Mouse (Mus musculus): Measurements from ENCODE around the gene Stat3. TPM values are rescaled to one million over a fixed set of nuclear protein-coding genes. Genes with fewer than 3 reads are reported as not detected.

Gene Stat3
- polyA plus RNA-seq (2014; fragmentation: Nextera tagmentation; extraction: Ambion mirVana), result 33.8 and 36.5 TPM in 2 replicates

GRCm38 (mm10) chr11:100939512-100940151, at the start of gene Stat3:
TSS of gene Stat3 (minus strand) at chr11:100939540.
- H3K27me3 ChIP-seq (ENCODE audit: insufficient read depth, low read length), result no peaks in the 10 kb centered on the region
- no peaks in the 10 kb centered on the region for H3K9me3 ChIP-seq (ENCODE audit: low read depth, low read length)
- H3K4me3 ChIP-seq (ENCODE audit: low read depth, low read length), result peak within 1 kb of the TSS; percentile 97
- WGBS, result under 1% methylated on average over 29 of the region's 29 CpGs
- ATAC-seq (ENCODE audit: insufficient read depth) (peak; percentile 100), DNase-seq (peak; percentile 100)
- H3K4me2 ChIP-seq, result peak within 1 kb of the TSS; percentile 77
- H3K9ac ChIP-seq, result peak within 1 kb of the TSS; percentile 84
- H3K27ac ChIP-seq (ENCODE audit: low read depth), result peak within 1 kb of the TSS; percentile 88
- H3K36me3 ChIP-seq (ENCODE audit: insufficient read depth), result no peaks in the 10 kb centered on the region
- TF ChIP-seq CTCF (IDR thresholded peaks at IDR 0.05; ENCODE audit: low read depth), result no peak
- no peaks in the 10 kb centered on the region for H3K4me1 ChIP-seq (ENCODE audit: insufficient read depth)

GRCm38 (mm10) chr11:100988674-100989073, 49.3 kb upstream of the Stat3 start:
- WGBS, result 79% methylated on average over 3 of the region's 3 CpGs
- no peak for TF ChIP-seq CTCF (IDR thresholded peaks at IDR 0.05; ENCODE audit: low read depth)
- Histone ChIP-seq H3K9ac (no peak overlapping the region), H3K4me3 (ENCODE audit: low read depth, low read length) (no peak overlapping the region), H3K27ac (ENCODE audit: low read depth) (no peak overlapping the region), H3K4me2 (no peak overlapping the region), H3K4me1 (ENCODE audit: insufficient read depth) (peaks cover 1% of the 10 kb centered on the region; the same call in 1 of the 2 replicates), H3K36me3 (ENCODE audit: insufficient read depth) (no peaks in the 10 kb centered on the region), H3K9me3 (ENCODE audit: low read depth, low read length) (no peaks in the 10 kb centered on the region), H3K27me3 (ENCODE audit: insufficient read depth, low read length) (no peaks in the 10 kb centered on the region)
- no peak for ATAC-seq (ENCODE audit: insufficient read depth)
- DNase-seq, result no peak

GRCm38 (mm10) chr11:100985607-100986006, 46.3 kb upstream of the Stat3 start:
- Histone ChIP-seq H3K4me1 (ENCODE audit: insufficient read depth) (peaks cover 2% of the 10 kb centered on the region; the same call in 1 of the 2 replicates), H3K27ac (ENCODE audit: low read depth) (no peak overlapping the region), H3K9ac (no peak overlapping the region), H3K4me2 (no peak overlapping the region), H3K9me3 (ENCODE audit: low read depth, low read length) (no peaks in the 10 kb centered on the region), H3K27me3 (ENCODE audit: insufficient read depth, low read length) (no peaks in the 10 kb centered on the region; the same call in 1 of the 2 replicates), H3K4me3 (ENCODE audit: low read depth, low read length) (no peak overlapping the region), H3K36me3 (ENCODE audit: insufficient read depth) (no peaks in the 10 kb centered on the region)
- ATAC-seq (ENCODE audit: insufficient read depth), result no peak
- peak; percentile 38 for TF ChIP-seq CTCF (IDR thresholded peaks at IDR 0.05; ENCODE audit: low read depth)
- 51% methylated on average over 3 of the region's 3 CpGs for WGBS
- DNase-seq, result no peak

GRCm38 (mm10) chr11:100983778-100984131, 44.4 kb upstream of the Stat3 start:
- 50% methylated on average over 7 of the region's 7 CpGs for WGBS
- Histone ChIP-seq H3K4me1 (ENCODE audit: insufficient read depth) (peaks cover 2% of the 10 kb centered on the region; the same call in 1 of the 2 replicates), H3K27ac (ENCODE audit: low read depth) (no peak overlapping the region), H3K4me2 (peak overlapping the region; percentile 66), H3K4me3 (ENCODE audit: low read depth, low read length) (no peak overlapping the region), H3K9ac (no peak overlapping the region), H3K27me3 (ENCODE audit: insufficient read depth, low read length) (no peaks in the 10 kb centered on the region; the same call in 1 of the 2 replicates), H3K36me3 (ENCODE audit: insufficient read depth) (no peaks in the 10 kb centered on the region), H3K9me3 (ENCODE audit: low read depth, low read length) (no peaks in the 10 kb centered on the region)
- TF ChIP-seq CTCF (IDR thresholded peaks at IDR 0.05; ENCODE audit: low read depth), result no peak
- ATAC-seq (ENCODE audit: insufficient read depth) (peak; percentile 38; the same call in 1 of the 2 replicates), DNase-seq (no peak)

- WGBS, result 2% methylated on average over 20 of the region's 20 CpGs
- ATAC-seq (ENCODE audit: insufficient read depth), result peak; percentile 79
- H3K4me3 ChIP-seq (ENCODE audit: low read depth, low read length), result peak overlapping the region; percentile 31
- peak overlapping the region; percentile 66 for H3K4me2 ChIP-seq
- no peaks in the 10 kb centered on the region; the same call in 1 of the 2 replicates for H3K27me3 ChIP-seq (ENCODE audit: insufficient read depth, low read length)
- H3K27ac ChIP-seq (ENCODE audit: low read depth), result no peak overlapping the region
- H3K9me3 ChIP-seq (ENCODE audit: low read depth, low read length), result no peaks in the 10 kb centered on the region
- peaks cover 2% of the 10 kb centered on the region; the same call in 1 of the 2 replicates for H3K4me1 ChIP-seq (ENCODE audit: insufficient read depth)
- H3K36me3 ChIP-seq (ENCODE audit: insufficient read depth), result no peaks in the 10 kb centered on the region
- TF ChIP-seq CTCF (IDR thresholded peaks at IDR 0.05; ENCODE audit: low read depth), result peak; percentile 96
- peak overlapping the region; percentile 43 for H3K9ac ChIP-seq
- DNase-seq, result peak; percentile 95
Observed at GRCm38 (mm10) chr11:100983125-100983777, 43.9 kb upstream of the Stat3 start.

GRCm38 (mm10) chr11:100982087-100982486, 42.7 kb upstream of the Stat3 start:
- no peaks in the 10 kb centered on the region; the same call in 1 of the 2 replicates for H3K27me3 ChIP-seq (ENCODE audit: insufficient read depth, low read length)
- 21% methylated on average over 8 of the region's 8 CpGs for WGBS
- no peak overlapping the region for H3K4me3 ChIP-seq (ENCODE audit: low read depth, low read length)
- ATAC-seq (ENCODE audit: insufficient read depth) (no peak), DNase-seq (peak; percentile 45)
- no peaks in the 10 kb centered on the region for H3K36me3 ChIP-seq (ENCODE audit: insufficient read depth)
- H3K4me2 ChIP-seq, result no peak overlapping the region
- TF ChIP-seq CTCF (IDR thresholded peaks at IDR 0.05; ENCODE audit: low read depth), result peak; percentile 41
- no peak overlapping the region for H3K9ac ChIP-seq
- H3K4me1 ChIP-seq (ENCODE audit: insufficient read depth), result peaks cover 2% of the 10 kb centered on the region; the same call in 1 of the 2 replicates
- H3K27ac ChIP-seq (ENCODE audit: low read depth), result no peak overlapping the region
- no peaks in the 10 kb centered on the region for H3K9me3 ChIP-seq (ENCODE audit: low read depth, low read length)

GRCm38 (mm10) chr11:100981236-100981635, 41.9 kb upstream of the Stat3 start:
- no peak for ATAC-seq (ENCODE audit: insufficient read depth)
- 63% methylated on average over 3 of the region's 3 CpGs for WGBS
- Histone ChIP-seq H3K27me3 (ENCODE audit: insufficient read depth, low read length) (no peaks in the 10 kb centered on the region; the same call in 1 of the 2 replicates), H3K36me3 (ENCODE audit: insufficient read depth) (no peaks in the 10 kb centered on the region), H3K4me2 (no peak overlapping the region), H3K27ac (ENCODE audit: low read depth) (no peak overlapping the region), H3K4me1 (ENCODE audit: insufficient read depth) (peaks cover 2% of the 10 kb centered on the region; the same call in 1 of the 2 replicates), H3K4me3 (ENCODE audit: low read depth, low read length) (no peak overlapping the region), H3K9ac (no peak overlapping the region), H3K9me3 (ENCODE audit: low read depth, low read length) (no peaks in the 10 kb centered on the region)
- DNase-seq, result no peak
- no peak for TF ChIP-seq CTCF (IDR thresholded peaks at IDR 0.05; ENCODE audit: low read depth)

Data from lung, embryonic 14.5 days (tissue).